In the genomic region with DNA sequence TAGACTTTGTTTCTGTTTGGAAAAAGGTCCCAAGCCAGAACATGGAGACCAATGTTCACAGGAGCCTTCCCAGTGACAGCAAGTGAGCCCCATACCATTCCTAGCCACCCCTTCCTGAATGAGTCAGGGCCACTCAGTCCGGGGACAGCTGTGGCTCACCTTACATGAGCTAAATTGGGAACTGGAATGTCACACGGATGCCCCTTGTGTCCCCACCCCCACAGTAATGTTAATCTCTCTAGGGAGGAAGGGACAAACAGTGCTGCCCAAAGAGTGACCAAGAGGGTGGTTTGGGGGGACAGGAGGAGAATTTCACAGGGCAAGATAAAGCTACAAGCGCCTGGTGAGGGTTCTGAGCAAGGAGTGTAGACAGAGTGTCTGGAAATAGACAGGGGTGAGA, we compare ENCODE assay signal across 18 mouse cellular contexts. TPM values are rescaled to one million over a fixed set of nuclear protein-coding genes. Genes with fewer than 3 reads are reported as not detected.
A peak's percentile ranks its signal among the peaks of the same experiment; 100 is the strongest.
DNase-seq lines count a peak whose midpoint lies in the region; ATAC-seq and TF ChIP-seq lines count a peak whose summit lies in the region.
"Had no signal": no experiment of that assay in that cellular context is flagged by ENCODE, and none has a peak within 500 bp of the region (broad histone marks: within the 10 kb centered on the region; RNA-seq: fewer than 3 reads in every experiment).

Gene Trim54 (plus strand): TSS at position 359 of the 400 bp plus-strand sequence.

- H3K9me3 ChIP-seq in kidney, embryonic 15.5 days (replicated peaks), result no peaks in the 10 kb centered on the region
- H3K9me3 ChIP-seq: embryonic facial prominence, embryonic 13.5 days; forebrain, embryonic 13.5 days; liver, embryonic 15.5 days; midbrain, embryonic 15.5 days; neural tube, embryonic 12.5 days had no signal

- peak; percentile 78 for DNase-seq in gastrocnemius, adult 2 months
- peak; percentile 63 for DNase-seq in heart, adult 8-10 months (ENCODE audit: low spot score)
- DNase-seq in heart, postnatal 10 days, result peak; percentile 57 to 69
- no peak for DNase-seq in adrenal gland, adult (ENCODE audit: inconsistent age in 2 of 2, low spot score in 1 of 2)
- no peak for DNase-seq in spleen, postnatal 4 days (ENCODE audit: low spot score in 2 of 2)
- no peak for DNase-seq in left cerebral cortex, adult 18-20 months (ENCODE audit: low spot score in 2 of 2)
- DNase-seq: B cell, adult 2 months; kidney, adult 9 months; thymus, postnatal 4 days had no signal

- WGBS in kidney, embryonic 15.5 days, result 23% methylated on average over 3 of the region's 3 CpGs

- no peak for ATAC-seq in kidney, embryonic 15.5 days (replicated peaks; ENCODE audit: low FRiP score)
- ATAC-seq: forebrain, embryonic 13.5 days; midbrain, embryonic 15.5 days had no signal

- H3K4me1 ChIP-seq in kidney, embryonic 15.5 days, result 0 out of 2 replicates have a peak, but pooled peaks cover 7% of the 10 kb centered on the region
- H3K4me1 ChIP-seq: embryonic facial prominence, embryonic 13.5 days; forebrain, embryonic 13.5 days; liver, embryonic 15.5 days; midbrain, embryonic 15.5 days; neural tube, embryonic 12.5 days had no signal

- no peak within 1 kb of the TSS for H3ac ChIP-seq in C2C12 (ENCODE audit: control insufficient read depth, insufficient read length, low read depth)

- H3K27ac ChIP-seq in gastrocnemius, adult 2 months, result peak within 1 kb of the TSS; percentile 99
- no peak within 1 kb of the TSS for H3K27ac ChIP-seq in kidney, embryonic 15.5 days
- H3K27ac ChIP-seq: embryonic facial prominence, embryonic 13.5 days; forebrain, embryonic 13.5 days; layer of hippocampus, adult 2 months; liver, embryonic 15.5 days; midbrain, embryonic 15.5 days; neural tube, embryonic 12.5 days had no signal

- no peaks in the 10 kb centered on the region for H3K27me3 ChIP-seq in C2C12 (ENCODE audit: control insufficient read depth, insufficient read depth, insufficient read length)
- H3K27me3 ChIP-seq in kidney, embryonic 15.5 days, result peaks cover 8% of the 10 kb centered on the region
- H3K27me3 ChIP-seq: midbrain, embryonic 15.5 days had no signal

- no peak for TF ChIP-seq CTCF in C2C12 (IDR thresholded peaks at IDR 0.05; ENCODE audit: control insufficient read depth, insufficient read depth, insufficient read length)
- no peak for TF ChIP-seq CTCF in gastrocnemius, adult 2 months (IDR thresholded peaks at IDR 0.05)

- no peak within 1 kb of the TSS for H3K9ac ChIP-seq in kidney, embryonic 15.5 days
- H3K9ac ChIP-seq: embryonic facial prominence, embryonic 13.5 days; forebrain, embryonic 13.5 days; liver, embryonic 15.5 days; midbrain, embryonic 15.5 days; neural tube, embryonic 12.5 days had no signal

- no peaks in the 10 kb centered on the region for H3K79me3 ChIP-seq in C2C12 (ENCODE audit: low read depth)

- no peaks in the 10 kb centered on the region for H3K36me3 ChIP-seq in C2C12 (ENCODE audit: control insufficient read depth, insufficient read depth)
- no peaks in the 10 kb centered on the region for H3K36me3 ChIP-seq in kidney, embryonic 15.5 days
- H3K36me3 ChIP-seq: embryonic facial prominence, embryonic 13.5 days; liver, embryonic 15.5 days; midbrain, embryonic 15.5 days; neural tube, embryonic 12.5 days had no signal

- intact Hi-C loops in gastrocnemius, adult 2 months (cut with DNase I), result no loop called here
- intact Hi-C loops in heart, postnatal 10 days (cut with DNase I), result loop anchor here (10.0 kb wide), 1 partner anchor 312 kb away; no protein-coding TSS in a partner anchor

- H3K4me3 ChIP-seq in C2C12 (ENCODE audit: insufficient read depth, poor library complexity, severe bottlenecking), result peak within 1 kb of the TSS; percentile 11
- peak within 1 kb of the TSS; percentile 83 for H3K4me3 ChIP-seq in gastrocnemius, adult 2 months
- H3K4me3 ChIP-seq in kidney, embryonic 15.5 days (replicated peaks), result no peak within 1 kb of the TSS
- H3K4me3 ChIP-seq: embryonic facial prominence, embryonic 13.5 days; forebrain, embryonic 13.5 days; layer of hippocampus, adult 2 months; liver, embryonic 15.5 days; midbrain, embryonic 15.5 days; neural tube, embryonic 12.5 days had no signal

- H3K79me2 ChIP-seq in C2C12 (ENCODE audit: control insufficient read depth, insufficient read depth), result peaks cover 5% of the 10 kb centered on the region

- H3K4me2 ChIP-seq in kidney, embryonic 15.5 days, result no peak within 1 kb of the TSS
- H3K4me2 ChIP-seq: embryonic facial prominence, embryonic 13.5 days; forebrain, embryonic 13.5 days; liver, embryonic 15.5 days; midbrain, embryonic 15.5 days; neural tube, embryonic 12.5 days had no signal

TF ChIP-seq in C2C12, 6 proteins besides CTCF, POLR2A, EP300 and RAD21:
- TF ChIP-seq MYOD1 (IDR thresholded peaks at IDR 0.05; ENCODE audit: control insufficient read depth, insufficient read length, low read depth) (peak; percentile 55), MYOG (IDR thresholded peaks at IDR 0.05; ENCODE audit: control insufficient read depth, extremely low read depth, insufficient read length) (no peak)

RNA-seq across cellular contexts. Expression of gene Trim54, which starts in this region (rescaled TPM):
- polyA plus RNA-seq in C2C12 (2012; fragmentation: generic; extraction: Trizol), result 6.5 TPM
- 100 to 1,000 TPM; 356 to 504 TPM for total RNA-seq in gastrocnemius, adult 2 months (2021)
- total RNA-seq in heart, adult 8-10 months (2022), result 100 to 1,000 TPM; 360 to 427 (median 392) TPM
- total RNA-seq in heart, postnatal 10 days (2021), result 10 to 100 TPM; 67.3 to 78.0 TPM
- polyA plus RNA-seq in kidney, embryonic 15.5 days (2015; fragmentation: Nextera tagmentation; extraction: Ambion mirVana), result 1.2 and 1.6 TPM in 2 replicates
- 1 to 10 TPM; 1.7 to 1.9 TPM for total RNA-seq in left cerebral cortex, adult 18-20 months (2021)
- total RNA-seq: layer of hippocampus, adult 2 months had no signal
- polyA plus RNA-seq: forebrain, embryonic 13.5 days; midbrain, embryonic 15.5 days; small intestine, adult 2 months had no signal

Comparison
In these comparisons a context has a peak if more than half of its experiments do, and no peak if none do; other contexts are left out.
1. RNA of gene Trim54 (total RNA-seq): 356 to 504 TPM in gastrocnemius, adult 2 months, 360 to 427 TPM in heart, adult 8-10 months and 67.3 to 78.0 TPM in heart, postnatal 10 days; 1.7 to 1.9 TPM in left cerebral cortex, adult 18-20 months; every median in the first group is over 10 times any median in the second.
2. RNA of gene Trim54 (total RNA-seq): 356 to 504 TPM in gastrocnemius, adult 2 months and 360 to 427 TPM in heart, adult 8-10 months; 67.3 to 78.0 TPM in heart, postnatal 10 days; every median in the first group is over 4 times any median in the second.
3. DNase-seq: peak in gastrocnemius, adult 2 months (single experiment), heart, adult 8-10 months (single experiment) and heart, postnatal 10 days (2 of 2); none in adrenal gland, adult (0 of 2), spleen, postnatal 4 days (0 of 2) and left cerebral cortex, adult 18-20 months (0 of 2).